Mouse (Mus musculus) liver, postnatal 0 days (tissue): ENCODE measurements around the gene Fam107b. TPM values are rescaled to one million over a fixed set of nuclear protein-coding genes. Genes with fewer than 3 reads are reported as not detected.

Source experiments
- ATAC-seq: fragments of 200-750 bp; cut with Nextera tagmentation; 2 replicates; pipeline ENCODE4 v1.8.0; 2017; ENCODE audit warnings: mild to moderate bottlenecking, moderate library complexity
- DNase-seq: peaks from one replicate; pipeline ENCODE4 v3.0.0-alpha.2; 2016
- H3K27ac ChIP-seq: fragments of 300-500 bp; sonication (generic); 2 replicates; pipeline ENCODE4 v1.5.1; 2014; ENCODE audit warnings: antibody characterized with exemption, moderate library complexity, mild to moderate bottlenecking, low read depth
- H3K27me3 ChIP-seq: fragments of 300-500 bp; sonication (generic); 2 replicates; pipeline ENCODE4 v1.6.1; 2014; ENCODE audit warnings: low read length, control low read depth, mixed read lengths; ENCODE audit not compliant: insufficient read depth
- H3K36me3 ChIP-seq: fragments of 300-500 bp; sonication (generic); replicated peaks from 2 replicates; pipeline ENCODE4 v1.6.1; 2014; ENCODE audit warnings: mild to moderate bottlenecking, control low read depth, low read length, moderate library complexity, mixed read lengths; ENCODE audit not compliant: insufficient read depth
- H3K4me1 ChIP-seq: fragments of 300-500 bp; sonication (generic); 2 replicates; pipeline ENCODE4 v1.6.1; 2014; ENCODE audit warnings: antibody characterized with exemption, mild to moderate bottlenecking, control low read depth; ENCODE audit not compliant: insufficient read depth
- H3K4me2 ChIP-seq: fragments of 300-500 bp; sonication (generic); 2 replicates; pipeline ENCODE4 v1.6.1; 2014; ENCODE audit warnings: low read depth, mild to moderate bottlenecking, low read length, moderate library complexity, mixed read lengths
- H3K4me3 ChIP-seq: fragments of 300-500 bp; sonication (generic); 2 replicates; pipeline ENCODE4 v1.5.1; 2014; ENCODE audit warnings: low read depth, low read length
- H3K9ac ChIP-seq: fragments of 300-500 bp; sonication (generic); replicated peaks from 2 replicates; pipeline ENCODE4 v1.6.1; 2014; ENCODE audit warnings: mild to moderate bottlenecking, moderate library complexity
- H3K9me3 ChIP-seq: fragments of 300-500 bp; sonication (generic); 2 replicates; pipeline ENCODE4 v1.6.1; 2016; ENCODE audit warnings: mild to moderate bottlenecking, control low read depth, low read length, mixed read lengths
- CTCF ChIP-seq: sonication (generic); IDR thresholded peaks from 2 replicates; pipeline ENCODE4 v1.5.1; 2016; ENCODE audit warnings: antibody characterized with exemption, low read depth
- EP300 ChIP-seq: IDR thresholded peaks from 2 replicates; pipeline ENCODE4 v1.6.1; 2016; ENCODE audit warnings: antibody characterized with exemption, low read depth, mild to moderate bottlenecking
- WGBS: fragments of 180-500 bp; shearing (Covaris S2); extraction: QIAGEN DNeasy Blood & Tissue Kit; methylation state at CpG from one replicate; pipeline ENCODE4 v1.1.7; 2014; ENCODE audit not compliant: insufficient replicate concordance; 5-methylcytosine and 5-hydroxymethylcytosine counted together
- polyA plus RNA-seq: library from polyadenylated mRNA; unstranded; fragments of >200 nt; fragmentation: Nextera tagmentation; extraction: Ambion mirVana; gene quantifications from 2 replicates; pipeline ENCODE4 v1.2.1, GENCODE M21; 2015

Fam107b gene
- polyA plus RNA-seq, 1 experiment from 2014 or later, result 23.1 TPM

- TF ChIP-seq CTCF (no peak), EP300 (no peak)
- WGBS, result 41% methylated on average over 3 of the region's 3 CpGs
- H3K4me3 ChIP-seq, result no peak overlapping the region
- H3K27ac ChIP-seq, result no peak overlapping the region
- ATAC-seq (no peak), DNase-seq (no peak)
- H3K9me3 ChIP-seq, result no peaks in the 10 kb centered on the region
- no peak overlapping the region for H3K4me2 ChIP-seq
- H3K36me3 ChIP-seq, result no peaks in the 10 kb centered on the region
- H3K27me3 ChIP-seq, result no peaks in the 10 kb centered on the region
- H3K4me1 ChIP-seq, result no peaks in the 10 kb centered on the region
- H3K9ac ChIP-seq, result no peak overlapping the region
Measured at GRCm38 (mm10) chr2:3600421-3600820, 30.1 kb downstream of the Fam107b start.

- H3K36me3 ChIP-seq, result no peaks in the 10 kb centered on the region
- no peak overlapping the region for H3K9ac ChIP-seq
- H3K4me1 ChIP-seq, result no peaks in the 10 kb centered on the region
- H3K27me3 ChIP-seq, result no peaks in the 10 kb centered on the region
- ATAC-seq (no peak), DNase-seq (no peak)
- H3K27ac ChIP-seq, result no peak overlapping the region
- H3K4me2 ChIP-seq, result no peak overlapping the region
- H3K4me3 ChIP-seq, result no peak overlapping the region
- 85% methylated on average over 3 of the region's 3 CpGs for WGBS
- TF ChIP-seq CTCF, result no peak
- no peak for TF ChIP-seq EP300
- no peaks in the 10 kb centered on the region for H3K9me3 ChIP-seq
Measured at GRCm38 (mm10) chr2:3602599-3602998, 32.3 kb downstream of the Fam107b start.

- Histone ChIP-seq H3K4me2 (no peak overlapping the region), H3K36me3 (no peaks in the 10 kb centered on the region), H3K9me3 (no peaks in the 10 kb centered on the region), H3K9ac (no peak overlapping the region), H3K27ac (no peak overlapping the region), H3K27me3 (no peaks in the 10 kb centered on the region), H3K4me1 (no peaks in the 10 kb centered on the region), H3K4me3 (no peak overlapping the region)
- no peak for TF ChIP-seq CTCF
- no peak for TF ChIP-seq EP300
- WGBS, result 83% methylated on average over 5 of the region's 5 CpGs
- DNase-seq (no peak), ATAC-seq (no peak)
Measured at GRCm38 (mm10) chr2:3603181-3603580, 32.9 kb downstream of the Fam107b start.

- TF ChIP-seq CTCF (no peak), EP300 (no peak)
- Histone ChIP-seq H3K4me1 (no peaks in the 10 kb centered on the region), H3K9me3 (no peaks in the 10 kb centered on the region), H3K4me3 (no peak overlapping the region), H3K36me3 (no peaks in the 10 kb centered on the region), H3K9ac (no peak overlapping the region), H3K27me3 (no peaks in the 10 kb centered on the region), H3K4me2 (no peak overlapping the region), H3K27ac (no peak overlapping the region)
- WGBS, result 40% methylated on average over 8 of the region's 8 CpGs
- DNase-seq, result no peak
- ATAC-seq, result no peak
Measured at GRCm38 (mm10) chr2:3608868-3609854, 38.9 kb downstream of the Fam107b start.

GRCm38 (mm10) chr2:3618446-3618845 is 48.2 kb downstream of the Fam107b start:
- TF ChIP-seq EP300 (no peak), CTCF (no peak)
- Histone ChIP-seq H3K27ac (no peak overlapping the region), H3K36me3 (no peaks in the 10 kb centered on the region), H3K9me3 (no peaks in the 10 kb centered on the region), H3K4me2 (no peak overlapping the region), H3K27me3 (no peaks in the 10 kb centered on the region), H3K4me1 (peaks cover 5% of the 10 kb centered on the region), H3K9ac (no peak overlapping the region), H3K4me3 (no peak overlapping the region)
- DNase-seq (no peak), ATAC-seq (no peak)
- 76% methylated on average over 1 of the region's 1 CpGs for WGBS

- Histone ChIP-seq H3K4me3 (no peak overlapping the region), H3K4me2 (no peak overlapping the region), H3K27me3 (no peaks in the 10 kb centered on the region), H3K9ac (no peak overlapping the region), H3K4me1 (peaks cover 9% of the 10 kb centered on the region), H3K9me3 (no peaks in the 10 kb centered on the region), H3K27ac (no peak overlapping the region), H3K36me3 (no peaks in the 10 kb centered on the region)
- DNase-seq (no peak), ATAC-seq (no peak)
- 54% methylated on average over 6 of the region's 6 CpGs for WGBS
- TF ChIP-seq EP300 (no peak), CTCF (no peak)
Measured at GRCm38 (mm10) chr2:3621568-3621967, 51.3 kb downstream of the Fam107b start.
